Mouse (Mus musculus) heart, postnatal 0 days (tissue): ENCODE data around the gene Them4. TPM values are rescaled to one million over a fixed set of nuclear protein-coding genes. Genes with fewer than 3 reads are reported as not detected.

Experiments
- ATAC-seq: fragments of 200-750 bp; cut with Nextera tagmentation; 2 replicates; pipeline ENCODE4 v1.8.0; 2017; ENCODE audit warnings: low read depth, moderate number of reproducible peaks, moderate library complexity; ENCODE audit not compliant: insufficient read depth
- DNase-seq: peaks from one replicate; pipeline ENCODE4 v3.0.0-alpha.2; 2016; ENCODE audit warnings: low spot score
- H3K27ac ChIP-seq: fragments of 300-500 bp; sonication (generic); 2 replicates; pipeline ENCODE4 v1.5.1; 2014; ENCODE audit warnings: low read depth, mild to moderate bottlenecking
- H3K27me3 ChIP-seq: fragments of 300-500 bp; sonication (generic); 2 replicates; pipeline ENCODE4 v1.6.1; 2014; ENCODE audit warnings: low read length, mixed read lengths; ENCODE audit not compliant: control insufficient read depth, insufficient read depth
- H3K36me3 ChIP-seq: fragments of 300-500 bp; sonication (generic); replicated peaks from 2 replicates; pipeline ENCODE4 v1.6.1; 2014; ENCODE audit warnings: low read length, mixed read lengths; ENCODE audit not compliant: control insufficient read depth, insufficient read depth
- H3K4me1 ChIP-seq: fragments of 300-500 bp; sonication (generic); 2 replicates; pipeline ENCODE4 v1.6.1; 2014; ENCODE audit warnings: antibody characterized with exemption; ENCODE audit not compliant: control insufficient read depth, insufficient read depth
- H3K4me2 ChIP-seq: fragments of 300-500 bp; sonication (generic); 2 replicates; pipeline ENCODE4 v1.6.1; 2014; ENCODE audit warnings: low read depth, mild to moderate bottlenecking, low read length, moderate library complexity
- H3K4me3 ChIP-seq: fragments of 300-500 bp; sonication (generic); 2 replicates; pipeline ENCODE4 v1.5.1; 2014; ENCODE audit warnings: low read depth, low read length
- H3K9ac ChIP-seq: fragments of 300-500 bp; sonication (generic); replicated peaks from 2 replicates; pipeline ENCODE4 v1.6.1; 2014; ENCODE audit warnings: low read depth, low read length, mixed read lengths
- H3K9me3 ChIP-seq: fragments of 300-500 bp; sonication (generic); replicated peaks from 2 replicates; pipeline ENCODE4 v1.6.1; 2016; ENCODE audit warnings: low read length; ENCODE audit not compliant: control insufficient read depth
- CTCF ChIP-seq: IDR thresholded peaks from 2 replicates; pipeline ENCODE4 v1.5.1; 2016; ENCODE audit warnings: antibody characterized with exemption, control low read depth, low read depth
- EP300 ChIP-seq: IDR thresholded peaks from 2 replicates; pipeline ENCODE4 v1.6.1; 2016; ENCODE audit warnings: antibody characterized with exemption, low read depth
- WGBS: fragments of 180-500 bp; shearing (Covaris S2); extraction: QIAGEN DNeasy Blood & Tissue Kit; methylation state at CpG from one replicate; pipeline ENCODE4 v1.1.7; 2014; 5-methylcytosine and 5-hydroxymethylcytosine counted together
- polyA plus RNA-seq: library from polyadenylated mRNA; unstranded; fragments of >200 nt; fragmentation: Nextera tagmentation; extraction: Ambion mirVana; gene quantifications from 2 replicates; pipeline ENCODE4 v1.2.1, GENCODE M21; 2015
- total RNA-seq: library from RNA; depleted of rRNA; stranded (reverse); fragments of >200 nt; gene quantifications from 2 replicates; pipeline ENCODE4 v1.2.3, GENCODE M21; 2014; ENCODE audit warnings: low replicate concordance

Gene Them4
- total and polyA plus RNA-seq, 2 experiments from 2014 or later, result 6.1 to 16.2 TPM

DNA sequence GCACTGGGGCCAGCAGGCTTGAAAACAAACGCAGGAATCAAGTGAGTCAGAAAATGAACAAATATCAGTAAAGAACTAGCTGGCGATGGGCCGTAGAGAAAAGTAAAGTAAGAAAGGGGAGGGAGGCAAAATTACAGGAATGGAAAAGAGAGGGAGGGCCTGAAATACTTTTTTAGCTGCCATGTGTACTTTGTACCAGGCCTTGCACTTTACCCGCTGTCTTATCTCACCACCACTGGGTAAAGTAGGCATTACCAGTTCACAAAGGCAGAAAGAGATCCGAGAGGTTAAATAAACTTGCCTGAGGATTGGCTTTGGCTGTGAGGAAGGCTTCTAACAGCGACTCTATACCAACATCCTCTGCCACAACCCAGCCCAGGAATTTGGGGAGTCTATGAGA is 57.6 kb downstream of the Them4 start:
- TF ChIP-seq CTCF (no peak), EP300 (no peak)
- Histone ChIP-seq H3K27me3 (peaks cover 23% of the 10 kb centered on the region), H3K9ac (no peak overlapping the region), H3K4me2 (no peak overlapping the region), H3K36me3 (no peaks in the 10 kb centered on the region), H3K9me3 (no peaks in the 10 kb centered on the region; the same call in 1 of the 2 replicates), H3K4me3 (no peak overlapping the region), H3K27ac (no peak overlapping the region), H3K4me1 (0 out of 2 replicates have a peak, but pooled peaks cover 13% of the 10 kb centered on the region)
- DNase-seq (no peak), ATAC-seq (no peak)
- WGBS, result 74% methylated on average over 6 of the region's 6 CpGs

GRCm38 (mm10) chr3:94368631-94369030 is 58.7 kb downstream of the Them4 start:
- no peak for ATAC-seq
- 60% methylated on average over 6 of the region's 6 CpGs for WGBS

DNA sequence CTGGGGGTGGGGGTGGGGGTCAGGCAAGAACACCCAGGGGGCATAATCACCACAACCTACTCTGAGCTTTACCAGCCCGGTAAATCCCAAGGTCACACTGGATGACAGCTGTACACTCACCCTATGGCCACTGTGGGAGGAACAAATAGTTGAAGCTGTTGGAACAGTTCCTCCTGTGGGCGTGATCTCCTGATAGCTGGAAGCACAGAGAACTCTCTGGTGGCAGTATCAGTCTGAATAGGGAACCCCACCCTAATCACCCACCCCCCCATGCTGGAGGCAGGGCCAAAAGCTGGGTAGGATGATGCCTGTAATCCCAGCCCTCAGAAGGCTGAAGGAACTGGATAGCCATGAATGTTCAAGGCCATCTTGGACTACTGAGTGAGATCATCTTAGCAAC is 59.8 kb downstream of the Them4 start:
- H3K36me3 ChIP-seq, result no peaks in the 10 kb centered on the region
- peaks cover 17% of the 10 kb centered on the region; the same call in 1 of the 2 replicates for H3K4me1 ChIP-seq
- H3K9ac ChIP-seq, result no peak overlapping the region
- TF ChIP-seq EP300 (no peak), CTCF (no peak)
- no peak for ATAC-seq
- WGBS, result 27% methylated on average over 2 of the region's 2 CpGs
- DNase-seq, result no peak
- H3K9me3 ChIP-seq, result no peaks in the 10 kb centered on the region
- H3K27me3 ChIP-seq, result peaks cover under 1% of the 10 kb centered on the region; the same call in 1 of the 2 replicates
- H3K27ac ChIP-seq, result no peak overlapping the region
- H3K4me2 ChIP-seq, result no peak overlapping the region
- no peak overlapping the region for H3K4me3 ChIP-seq

More at GRCm38 (mm10) chr3:94368631-94369030, 58.7 kb downstream of the Them4 start:
- peaks cover 13% of the 10 kb centered on the region; the same call in 1 of the 2 replicates for H3K4me1 ChIP-seq
- H3K4me3 ChIP-seq, result no peak overlapping the region
- no peaks in the 10 kb centered on the region for H3K9me3 ChIP-seq
- TF ChIP-seq EP300 (no peak), CTCF (no peak)
- no peak overlapping the region for H3K9ac ChIP-seq
- DNase-seq, result no peak
- H3K4me2 ChIP-seq, result no peak overlapping the region
- H3K36me3 ChIP-seq, result no peaks in the 10 kb centered on the region
- no peak overlapping the region for H3K27ac ChIP-seq
- H3K27me3 ChIP-seq, result peaks cover 11% of the 10 kb centered on the region

DNA sequence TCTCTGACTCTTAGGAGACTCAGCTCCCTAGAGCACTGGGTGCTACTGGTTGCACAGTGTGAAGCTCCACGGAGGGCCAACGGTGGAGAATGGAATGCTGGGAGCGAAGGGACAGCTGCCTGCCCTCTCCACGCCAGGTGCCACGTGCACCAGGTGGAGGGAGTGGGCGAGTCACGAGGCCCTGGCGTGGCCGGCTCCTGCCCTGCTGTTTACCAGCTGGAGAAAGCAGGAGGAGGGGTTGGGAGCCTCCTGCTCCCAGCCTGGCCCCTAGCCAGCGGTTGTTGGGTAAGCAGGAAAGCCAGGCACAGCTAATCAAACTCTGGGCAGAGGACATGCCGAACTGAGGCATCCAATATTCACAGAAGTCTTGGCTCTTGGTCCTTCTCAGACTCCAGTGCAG is 61.7 kb downstream of the Them4 start:
- peak overlapping the region; percentile 25 for H3K4me3 ChIP-seq
- no peaks in the 10 kb centered on the region for H3K36me3 ChIP-seq
- WGBS, result 6% methylated on average over 11 of the region's 11 CpGs
- H3K4me1 ChIP-seq, result peaks cover 17% of the 10 kb centered on the region; the same call in 1 of the 2 replicates
- no peaks in the 10 kb centered on the region for H3K27me3 ChIP-seq
- H3K9ac ChIP-seq, result no peak overlapping the region; the same call in 1 of the 2 replicates
- peak overlapping the region; percentile 47; the same call in 1 of the 2 replicates for H3K27ac ChIP-seq
- DNase-seq (peak; percentile 93), ATAC-seq (peak; percentile 82)
- peak overlapping the region; percentile 48 for H3K4me2 ChIP-seq
- H3K9me3 ChIP-seq, result no peaks in the 10 kb centered on the region
- no peak for TF ChIP-seq CTCF
- peak; percentile 82 for TF ChIP-seq EP300

DNA sequence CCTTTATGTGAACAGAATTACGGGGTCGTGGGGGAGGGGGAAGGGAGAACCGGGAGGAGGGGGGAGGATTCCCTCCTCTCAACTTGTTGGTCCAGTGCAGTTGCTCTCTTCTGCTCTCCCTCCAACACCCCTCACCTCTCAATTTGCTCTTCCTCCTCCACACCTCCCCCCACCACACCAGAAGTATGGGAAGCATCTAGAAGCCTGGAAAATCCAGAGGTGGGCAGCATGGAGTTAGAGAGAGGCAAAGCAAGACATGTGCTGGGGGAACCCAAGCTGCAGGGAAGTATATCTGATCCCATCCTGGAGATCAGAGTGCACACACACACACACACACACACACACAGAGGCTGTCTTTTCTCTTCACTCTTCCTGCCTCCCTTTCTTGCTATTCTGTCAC is 62.1 kb downstream of the Them4 start:
- Histone ChIP-seq H3K36me3 (no peaks in the 10 kb centered on the region), H3K9me3 (no peaks in the 10 kb centered on the region), H3K4me2 (peak overlapping the region; percentile 48), H3K27ac (peak overlapping the region; percentile 47; the same call in 1 of the 2 replicates), H3K9ac (no peak overlapping the region; the same call in 1 of the 2 replicates), H3K4me3 (peak overlapping the region; percentile 25), H3K27me3 (no peaks in the 10 kb centered on the region), H3K4me1 (peaks cover 17% of the 10 kb centered on the region; the same call in 1 of the 2 replicates)
- no peak for TF ChIP-seq CTCF
- TF ChIP-seq EP300, result no peak
- ATAC-seq (no peak), DNase-seq (no peak)
- 5% methylated on average over 3 of the region's 3 CpGs for WGBS

DNA sequence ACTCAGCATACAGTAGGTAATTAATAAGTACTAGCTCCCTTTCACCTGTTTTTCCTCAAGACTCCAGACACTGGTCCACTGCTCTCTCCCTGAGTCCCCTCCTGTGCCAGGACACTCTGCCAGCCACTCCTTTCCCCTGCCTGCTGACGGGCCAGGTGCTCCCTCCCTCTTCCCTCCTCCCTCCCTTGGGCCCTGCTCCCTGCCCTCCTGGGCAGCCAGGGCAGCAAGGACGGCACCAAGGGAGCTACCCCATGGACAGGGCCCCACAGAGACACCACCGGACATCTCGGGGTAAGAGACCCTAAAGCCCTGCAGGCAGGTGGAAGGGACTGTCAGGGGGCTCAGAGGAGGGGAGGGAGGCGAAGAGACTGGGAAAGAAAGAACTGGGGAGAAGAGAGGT is 62.8 kb downstream of the Them4 start, which contains the start of gene Rorc:
Gene Rorc, plus strand, starts transcription at position 154 of the 400 bp plus-strand sequence.
- peak within 1 kb of the TSS; percentile 48 for H3K4me3 ChIP-seq
- no peaks in the 10 kb centered on the region for H3K36me3 ChIP-seq
- TF ChIP-seq CTCF (no peak), EP300 (no peak)
- peak; percentile 55 for DNase-seq
- H3K9me3 ChIP-seq, result no peaks in the 10 kb centered on the region
- H3K27me3 ChIP-seq, result no peaks in the 10 kb centered on the region
- peaks cover 17% of the 10 kb centered on the region; the same call in 1 of the 2 replicates for H3K4me1 ChIP-seq
- peak within 1 kb of the TSS; percentile 49; the same call in 1 of the 2 replicates for H3K27ac ChIP-seq
- ATAC-seq, result peak; percentile 72
- H3K4me2 ChIP-seq, result peak within 1 kb of the TSS; percentile 72
- 14% methylated on average over 5 of the region's 5 CpGs for WGBS
- H3K9ac ChIP-seq, result peak within 1 kb of the TSS; percentile 43; the same call in 1 of the 2 replicates
